Mouse (Mus musculus) lung, embryonic 14.5 days (tissue): ENCODE data around the gene Eef1akmt2. TPM values are rescaled to one million over a fixed set of nuclear protein-coding genes. Genes with fewer than 3 reads are reported as not detected.

Experiments
- ATAC-seq: fragments of 200-750 bp; cut with Nextera tagmentation; 2 replicates; pipeline ENCODE4 v1.8.0; 2017; ENCODE audit warnings: mild to moderate bottlenecking, moderate TSS enrichment, moderate library complexity; ENCODE audit not compliant: insufficient read depth
- DNase-seq: peaks from one replicate; pipeline ENCODE4 v3.0.0-alpha.2; 2015
- H3K27ac ChIP-seq: fragments of 300-500 bp; sonication (generic); 2 replicates; pipeline ENCODE4 v1.5.1; 2014; ENCODE audit warnings: low read depth, mild to moderate bottlenecking, moderate library complexity
- H3K27me3 ChIP-seq: fragments of 300-500 bp; sonication (generic); 2 replicates; pipeline ENCODE4 v1.6.1; 2014; ENCODE audit warnings: low read length, control low read depth; ENCODE audit not compliant: insufficient read depth
- H3K36me3 ChIP-seq: fragments of 300-500 bp; sonication (generic); 2 replicates; pipeline ENCODE4 v1.6.1; 2014; ENCODE audit warnings: control low read depth; ENCODE audit not compliant: insufficient read depth
- H3K4me1 ChIP-seq: fragments of 300-500 bp; sonication (generic); 2 replicates; pipeline ENCODE4 v1.6.1; 2014; ENCODE audit warnings: antibody characterized with exemption, control low read depth; ENCODE audit not compliant: insufficient read depth
- H3K4me2 ChIP-seq: fragments of 300-500 bp; sonication (generic); 2 replicates; pipeline ENCODE4 v1.6.1; 2014; ENCODE audit warnings: mild to moderate bottlenecking
- H3K4me3 ChIP-seq: fragments of 300-500 bp; sonication (generic); 2 replicates; pipeline ENCODE4 v1.5.1; 2014; ENCODE audit warnings: low read depth, low read length
- H3K9ac ChIP-seq: fragments of 300-500 bp; sonication (generic); 2 replicates; pipeline ENCODE4 v1.6.1; 2014
- H3K9me3 ChIP-seq: fragments of 300-500 bp; sonication (generic); 2 replicates; pipeline ENCODE4 v1.6.1; 2016; ENCODE audit warnings: low read depth, low read length, control low read depth
- CTCF ChIP-seq: IDR thresholded peaks from 2 replicates; pipeline ENCODE4 v1.5.1; 2016; ENCODE audit warnings: antibody characterized with exemption, low read depth
- WGBS: fragments of 180-500 bp; shearing (Covaris S2); extraction: QIAGEN DNeasy Blood & Tissue Kit; methylation state at CpG from one replicate; pipeline ENCODE4 v1.1.7; 2014; 5-methylcytosine and 5-hydroxymethylcytosine counted together
- polyA plus RNA-seq: library from polyadenylated mRNA; unstranded; fragments of >200 nt; fragmentation: Nextera tagmentation; extraction: Ambion mirVana; gene quantifications from 2 replicates; pipeline ENCODE4 v1.2.1, GENCODE M21; 2014

The Eef1akmt2 gene
- polyA plus RNA-seq, 1 experiment from 2014 or later, result 61.8 TPM

DNA sequence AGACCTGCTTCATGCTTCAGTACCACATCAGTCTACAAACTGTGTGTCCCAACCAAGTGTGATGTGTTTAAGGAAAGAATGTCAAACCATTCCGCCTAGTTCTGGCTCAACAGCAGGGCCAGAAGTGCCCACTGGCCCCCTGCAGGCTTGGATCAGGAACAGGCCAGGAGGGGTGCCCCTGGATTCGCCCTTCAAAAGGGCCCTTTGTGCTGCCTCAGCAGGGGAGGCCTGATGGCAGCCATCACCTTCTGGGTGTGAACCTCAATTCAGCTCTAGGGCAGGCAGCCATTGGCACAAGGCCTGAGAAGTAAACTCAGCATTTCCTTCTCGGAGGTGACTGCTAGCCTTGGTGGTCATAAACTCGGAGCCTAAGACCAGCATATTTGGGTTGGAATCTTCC lies 71.9 kb downstream of the Eef1akmt2 start:
- Histone ChIP-seq H3K4me1 (peaks cover 14% of the 10 kb centered on the region), H3K27ac (peak overlapping the region; percentile 75), H3K36me3 (peaks cover 12% of the 10 kb centered on the region; the same call in 1 of the 2 replicates), H3K4me3 (no peak overlapping the region), H3K4me2 (no peak overlapping the region), H3K27me3 (no peaks in the 10 kb centered on the region), H3K9me3 (no peaks in the 10 kb centered on the region), H3K9ac (no peak overlapping the region; the same call in 1 of the 2 replicates)
- TF ChIP-seq CTCF, result peak; percentile 45
- ATAC-seq (0 out of 2 replicates have a peak, but pooled peaks have one; percentile 13), DNase-seq (peak; percentile 44)
- 32% methylated on average over 4 of the region's 4 CpGs for WGBS

GRCm38 (mm10) chr7:132778630-132779029 lies 73.8 kb downstream of the Eef1akmt2 start:
- Histone ChIP-seq H3K4me2 (no peak overlapping the region), H3K4me1 (peaks cover 14% of the 10 kb centered on the region), H3K36me3 (peaks cover 25% of the 10 kb centered on the region; the same call in 1 of the 2 replicates), H3K9me3 (no peaks in the 10 kb centered on the region), H3K9ac (no peak overlapping the region), H3K4me3 (no peak overlapping the region), H3K27ac (no peak overlapping the region), H3K27me3 (no peaks in the 10 kb centered on the region)
- WGBS, result 60% methylated on average over 13 of the region's 13 CpGs
- ATAC-seq (no peak), DNase-seq (no peak)
- TF ChIP-seq CTCF, result no peak

- H3K9ac ChIP-seq, result no peak overlapping the region
- no peak for ATAC-seq
- WGBS, result 90% methylated on average over 1 of the region's 1 CpGs
Measured at GRCm38 (mm10) chr7:132777728-132778453, 74.6 kb downstream of the Eef1akmt2 start.

More at GRCm38 (mm10) chr7:132777728-132778453, 74.6 kb downstream of the Eef1akmt2 start:
- Histone ChIP-seq H3K9me3 (no peaks in the 10 kb centered on the region), H3K4me3 (no peak overlapping the region), H3K27me3 (no peaks in the 10 kb centered on the region), H3K27ac (no peak overlapping the region), H3K4me1 (peaks cover 14% of the 10 kb centered on the region), H3K36me3 (peaks cover 25% of the 10 kb centered on the region; the same call in 1 of the 2 replicates), H3K4me2 (no peak overlapping the region)
- TF ChIP-seq CTCF, result no peak
- DNase-seq, result no peak

Other genes with a start within 250 kb of the Eef1akmt2 start
- 21.7 and 22.8 TPM in 2 replicates for gene Lhpp, start 242.0 kb downstream of the Eef1akmt2 start, polyA plus RNA-seq
- 31.2 and 32.4 TPM in 2 replicates for gene Fam53b, start 38.8 kb downstream of the Eef1akmt2 start, polyA plus RNA-seq
- 37.4 and 39.6 TPM in 2 replicates for gene Abraxas2, start 6.6 kb upstream of the Eef1akmt2 start, polyA plus RNA-seq
- gene Zranb1, start 78.5 kb upstream of the Eef1akmt2 start, polyA plus RNA-seq, result 15.0 and 15.5 TPM in 2 replicates